8 mouse cellular contexts compared by ENCODE assay signal in genomic region chr16:34125595-34125994, GRCm38 (mm10).
DNase-seq lines count a peak whose midpoint lies in the region; ATAC-seq lines count a peak whose summit lies in the region.

No protein-coding gene starts in this region.

- H3K4me3 ChIP-seq in kidney, embryonic 15.5 days (replicated peaks) = no peak overlapping the region
- H3K4me3 ChIP-seq in limb, embryonic 13.5 days = no peak overlapping the region

- no peaks in the 10 kb centered on the region for H3K36me3 ChIP-seq in kidney, embryonic 15.5 days
- no peaks in the 10 kb centered on the region for H3K36me3 ChIP-seq in limb, embryonic 13.5 days

- 0 out of 2 replicates have a peak, but pooled peaks have one; percentile 9 for ATAC-seq in kidney, embryonic 15.5 days (replicated peaks; ENCODE audit: low FRiP score)
- peak; percentile 64 for ATAC-seq in limb, embryonic 13.5 days (ENCODE audit: low FRiP score, low read depth)

- no peaks in the 10 kb centered on the region for H3K27me3 ChIP-seq in kidney, embryonic 15.5 days
- H3K27me3 ChIP-seq in limb, embryonic 13.5 days = 0 out of 2 replicates have a peak, but pooled peaks cover 5% of the 10 kb centered on the region

- peak; percentile 82 for DNase-seq in 416B (ENCODE audit: low read depth)
- DNase-seq in adrenal gland, adult 8-10 months = peak; percentile 44
- DNase-seq in embryo, embryonic 9.5 days (ENCODE audit: extremely low spot score) = peak; percentile 68
- DNase-seq in heart, adult 18-20 months = peak; percentile 74 to 84
- peak; percentile 63 for DNase-seq in naive thymus-derived CD4-positive, alpha-beta T cell, adult 2 months (ENCODE audit: low read depth)
- peak; percentile 84 for DNase-seq in telencephalon, adult 2 months (ENCODE audit: low read depth, low spot score)

- H3K27ac ChIP-seq in kidney, embryonic 15.5 days = no peak overlapping the region
- H3K27ac ChIP-seq in limb, embryonic 13.5 days = no peak overlapping the region

- no peaks in the 10 kb centered on the region for H3K9me3 ChIP-seq in kidney, embryonic 15.5 days (replicated peaks)
- H3K9me3 ChIP-seq in limb, embryonic 13.5 days = no peaks in the 10 kb centered on the region

- WGBS in kidney, embryonic 15.5 days = 1% methylated on average over 2 of the region's 2 CpGs
- 0% methylated on average over 2 of the region's 2 CpGs for WGBS in limb, embryonic 13.5 days

- H3K4me2 ChIP-seq in kidney, embryonic 15.5 days = no peak overlapping the region
- H3K4me2 ChIP-seq in limb, embryonic 13.5 days (replicated peaks) = no peak overlapping the region

- H3K4me1 ChIP-seq in kidney, embryonic 15.5 days = peaks cover 6% of the 10 kb centered on the region; the same call in 1 of the 2 replicates
- peaks cover 15% of the 10 kb centered on the region for H3K4me1 ChIP-seq in limb, embryonic 13.5 days

- H3K9ac ChIP-seq in kidney, embryonic 15.5 days = no peak overlapping the region
- no peak overlapping the region for H3K9ac ChIP-seq in limb, embryonic 13.5 days
